Mouse (Mus musculus) intestine, postnatal 0 days (tissue): ENCODE results near the gene Ccdc186. TPM values are rescaled to one million over a fixed set of nuclear protein-coding genes. Genes with fewer than 3 reads are reported as not detected.

Experiments used
- ATAC-seq: fragments of 200-750 bp; cut with Nextera tagmentation; 2 replicates; pipeline ENCODE4 v1.8.0; 2017; ENCODE audit warnings: mild to moderate bottlenecking, moderate TSS enrichment, moderate library complexity
- H3K27ac ChIP-seq: fragments of 300-500 bp; sonication (generic); 2 replicates; pipeline ENCODE4 v1.5.1; 2014; ENCODE audit warnings: mild to moderate bottlenecking, low read depth, low read length, moderate library complexity
- H3K27me3 ChIP-seq: fragments of 300-500 bp; sonication (generic); replicated peaks from 2 replicates; pipeline ENCODE4 v1.6.1; 2014; ENCODE audit warnings: low read length, mixed read lengths; ENCODE audit not compliant: control insufficient read depth, insufficient read depth
- H3K36me3 ChIP-seq: fragments of 300-500 bp; sonication (generic); 2 replicates; pipeline ENCODE4 v1.6.1; 2014; ENCODE audit warnings: mild to moderate bottlenecking, moderate library complexity; ENCODE audit not compliant: control insufficient read depth, insufficient read depth
- H3K4me1 ChIP-seq: fragments of 300-500 bp; sonication (generic); replicated peaks from 2 replicates; pipeline ENCODE4 v1.6.1; 2014; ENCODE audit warnings: antibody characterized with exemption, low read length, mixed read lengths; ENCODE audit not compliant: control insufficient read depth, insufficient read depth
- H3K4me2 ChIP-seq: fragments of 300-500 bp; sonication (generic); replicated peaks from 2 replicates; pipeline ENCODE4 v1.6.1; 2014; ENCODE audit warnings: low read depth, mild to moderate bottlenecking, moderate library complexity
- H3K4me3 ChIP-seq: fragments of 300-500 bp; sonication (generic); 2 replicates; pipeline ENCODE4 v1.5.1; 2014; ENCODE audit warnings: low read depth, low read length
- H3K9ac ChIP-seq: fragments of 300-500 bp; sonication (generic); 2 replicates; pipeline ENCODE4 v1.6.1; 2014; ENCODE audit warnings: mild to moderate bottlenecking, low read depth, low read length
- H3K9me3 ChIP-seq: fragments of 300-500 bp; sonication (generic); 2 replicates; pipeline ENCODE4 v1.6.1; 2016; ENCODE audit warnings: mixed run types; ENCODE audit not compliant: control insufficient read depth
- CTCF ChIP-seq: sonication (generic); IDR thresholded peaks from 2 replicates; pipeline ENCODE4 v1.5.1; 2016; ENCODE audit warnings: low read depth, mild to moderate bottlenecking, control low read depth, antibody characterized with exemption, moderate library complexity
- WGBS: fragments of 180-500 bp; shearing (Covaris S2); extraction: QIAGEN DNeasy Blood & Tissue Kit; methylation state at CpG from one replicate; pipeline ENCODE4 v1.1.7; 2014; 5-methylcytosine and 5-hydroxymethylcytosine counted together
- polyA plus RNA-seq: library from polyadenylated mRNA; unstranded; fragments of >200 nt; fragmentation: Nextera tagmentation; extraction: Ambion mirVana; gene quantifications from 2 replicates; pipeline ENCODE4 v1.2.1, GENCODE M21; 2015

The Ccdc186 gene
- polyA plus RNA-seq, 1 experiment from 2014 or later, result 11.3 TPM

- Histone ChIP-seq H3K9ac (no peak overlapping the region), H3K27ac (no peak overlapping the region), H3K4me1 (0 out of 2 replicates have a peak, but pooled peaks cover 8% of the 10 kb centered on the region), H3K9me3 (no peaks in the 10 kb centered on the region), H3K27me3 (no peaks in the 10 kb centered on the region; the same call in 1 of the 2 replicates), H3K4me2 (peak overlapping the region; percentile 57), H3K36me3 (no peaks in the 10 kb centered on the region), H3K4me3 (no peak overlapping the region)
- 46% methylated on average over 24 of the region's 24 CpGs for WGBS
- no peak for ATAC-seq
- TF ChIP-seq CTCF, result no peak
Measured at GRCm38 (mm10) chr19:56774971-56775892, 46.8 kb downstream of the Ccdc186 start.

- WGBS, result 77% methylated on average over 9 of the region's 9 CpGs
- no peak for TF ChIP-seq CTCF
- Histone ChIP-seq H3K4me3 (no peak overlapping the region), H3K27me3 (no peaks in the 10 kb centered on the region; the same call in 1 of the 2 replicates), H3K4me2 (no peak overlapping the region), H3K9ac (no peak overlapping the region), H3K27ac (no peak overlapping the region), H3K4me1 (0 out of 2 replicates have a peak, but pooled peaks cover 8% of the 10 kb centered on the region), H3K9me3 (no peaks in the 10 kb centered on the region), H3K36me3 (no peaks in the 10 kb centered on the region)
- no peak for ATAC-seq
Measured at GRCm38 (mm10) chr19:56774408-56774962, 47.5 kb downstream of the Ccdc186 start.

GRCm38 (mm10) chr19:56773393-56773971 is 48.5 kb downstream of the Ccdc186 start:
- Histone ChIP-seq H3K27ac (no peak overlapping the region), H3K27me3 (no peaks in the 10 kb centered on the region; the same call in 1 of the 2 replicates), H3K4me3 (no peak overlapping the region), H3K4me1 (0 out of 2 replicates have a peak, but pooled peaks cover 8% of the 10 kb centered on the region), H3K9me3 (no peaks in the 10 kb centered on the region), H3K4me2 (no peak overlapping the region), H3K36me3 (no peaks in the 10 kb centered on the region), H3K9ac (no peak overlapping the region)
- no peak for ATAC-seq
- WGBS, result 70% methylated on average over 10 of the region's 10 CpGs
- no peak for TF ChIP-seq CTCF

GRCm38 (mm10) chr19:56772158-56772557 is 49.8 kb downstream of the Ccdc186 start:
- no peak for TF ChIP-seq CTCF
- H3K27me3 ChIP-seq, result no peaks in the 10 kb centered on the region; the same call in 1 of the 2 replicates
- 83% methylated on average over 7 of the region's 7 CpGs for WGBS
- H3K4me1 ChIP-seq, result 0 out of 2 replicates have a peak, but pooled peaks cover 8% of the 10 kb centered on the region
- no peak overlapping the region for H3K9ac ChIP-seq
- H3K4me2 ChIP-seq, result no peak overlapping the region
- H3K27ac ChIP-seq, result no peak overlapping the region
- no peak for ATAC-seq
- no peak overlapping the region for H3K4me3 ChIP-seq
- no peaks in the 10 kb centered on the region for H3K36me3 ChIP-seq
- no peaks in the 10 kb centered on the region for H3K9me3 ChIP-seq

GRCm38 (mm10) chr19:56769024-56769423 is 53.0 kb downstream of the Ccdc186 start:
- Histone ChIP-seq H3K9ac (no peak overlapping the region), H3K4me2 (no peak overlapping the region), H3K27me3 (no peaks in the 10 kb centered on the region), H3K4me3 (no peak overlapping the region), H3K36me3 (no peaks in the 10 kb centered on the region), H3K4me1 (no peaks in the 10 kb centered on the region), H3K27ac (no peak overlapping the region), H3K9me3 (no peaks in the 10 kb centered on the region)
- no peak for ATAC-seq
- no peak for TF ChIP-seq CTCF
- WGBS, result 83% methylated on average over 9 of the region's 9 CpGs

GRCm38 (mm10) chr19:56762686-56763085 is 59.3 kb downstream of the Ccdc186 start:
- Histone ChIP-seq H3K27ac (no peak overlapping the region), H3K4me2 (no peak overlapping the region), H3K9me3 (no peaks in the 10 kb centered on the region), H3K4me1 (no peaks in the 10 kb centered on the region), H3K4me3 (no peak overlapping the region), H3K27me3 (no peaks in the 10 kb centered on the region), H3K9ac (no peak overlapping the region), H3K36me3 (no peaks in the 10 kb centered on the region)
- WGBS, result 90% methylated on average over 4 of the region's 4 CpGs
- no peak for ATAC-seq
- TF ChIP-seq CTCF, result no peak
